Mouse (Mus musculus) C2C12 (cell line): ENCODE measurements around the gene Plekhg3.

ENCODE experiments used
- CTCF ChIP-seq: IDR thresholded peaks from one replicate; pipeline ENCODE4 v1.5.1; 2011; ENCODE audit not compliant: control insufficient read depth, insufficient read depth, insufficient read length
- MYOG ChIP-seq: IDR thresholded peaks from one replicate; pipeline ENCODE4 v1.6.1; 2011; ENCODE audit not compliant: control insufficient read depth, insufficient read length; ENCODE audit errors: extremely low read depth

- TF ChIP-seq MYOG, result no peak
- no peak for TF ChIP-seq CTCF
These were observed 16.9 kb downstream of the Plekhg3 start for GRCm38 (mm10) chr12:76547409-76548081.
